Mouse (Mus musculus): ENCODE data around the gene Tmem125. TPM values are rescaled to one million over a fixed set of nuclear protein-coding genes. Genes with fewer than 3 reads are reported as not detected.

The Tmem125 gene
- polyA plus RNA-seq, 1 experiment: not detected

DNA sequence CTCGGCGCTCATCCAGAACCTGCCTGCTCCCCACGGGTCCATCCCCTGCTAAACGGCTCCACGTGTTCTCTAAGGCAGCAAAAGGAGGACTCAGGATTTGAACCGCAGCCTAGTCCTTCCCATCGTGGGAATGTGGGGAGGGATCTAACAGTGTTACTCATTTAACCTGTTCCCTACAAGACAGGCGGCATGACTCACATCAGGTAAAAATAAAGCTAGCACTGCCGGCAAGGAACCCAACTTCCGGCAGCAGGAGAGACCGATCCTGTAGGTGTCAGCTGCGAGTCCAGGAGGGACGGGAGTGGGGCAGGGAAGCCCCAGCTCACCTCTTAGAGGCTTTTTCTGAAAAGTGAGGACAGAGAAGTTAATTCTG, 700 bp downstream of the Tmem125 start:
- H3K79me2 ChIP-seq (ENCODE audit: control insufficient read depth, insufficient read depth): no peaks in the 10 kb centered on the region
- H3K36me3 ChIP-seq (ENCODE audit: control insufficient read depth, insufficient read depth): no peaks in the 10 kb centered on the region
- peaks cover 48% of the 10 kb centered on the region for H3K27me3 ChIP-seq (ENCODE audit: control insufficient read depth, insufficient read depth, insufficient read length)
- H3ac ChIP-seq (ENCODE audit: control insufficient read depth, insufficient read length, low read depth): no peak overlapping the region
- no peaks in the 10 kb centered on the region for H3K79me3 ChIP-seq (ENCODE audit: low read depth)
- TF ChIP-seq CTCF (IDR thresholded peaks at IDR 0.05; ENCODE audit: control insufficient read depth, insufficient read depth, insufficient read length): no peak
- TF ChIP-seq MAX (IDR thresholded peaks at IDR 0.05): no peak
- no peak for TF ChIP-seq USF1 (IDR thresholded peaks at IDR 0.05; ENCODE audit: low read depth)
- TF ChIP-seq CEBPB (IDR thresholded peaks at IDR 0.05; ENCODE audit: low read depth): no peak
- TF ChIP-seq MYOD1 (IDR thresholded peaks at IDR 0.05; ENCODE audit: control insufficient read depth, insufficient read length, low read depth): no peak
- no peak for TF ChIP-seq FOSL1 (IDR thresholded peaks at IDR 0.05; ENCODE audit: insufficient read depth, low read length, poor library complexity, severe bottlenecking)
- TF ChIP-seq MYOG (IDR thresholded peaks at IDR 0.05; ENCODE audit: control insufficient read depth, extremely low read depth, insufficient read length): no peak
- H3K4me3 ChIP-seq (ENCODE audit: insufficient read depth, poor library complexity, severe bottlenecking): no peak overlapping the region

DNA sequence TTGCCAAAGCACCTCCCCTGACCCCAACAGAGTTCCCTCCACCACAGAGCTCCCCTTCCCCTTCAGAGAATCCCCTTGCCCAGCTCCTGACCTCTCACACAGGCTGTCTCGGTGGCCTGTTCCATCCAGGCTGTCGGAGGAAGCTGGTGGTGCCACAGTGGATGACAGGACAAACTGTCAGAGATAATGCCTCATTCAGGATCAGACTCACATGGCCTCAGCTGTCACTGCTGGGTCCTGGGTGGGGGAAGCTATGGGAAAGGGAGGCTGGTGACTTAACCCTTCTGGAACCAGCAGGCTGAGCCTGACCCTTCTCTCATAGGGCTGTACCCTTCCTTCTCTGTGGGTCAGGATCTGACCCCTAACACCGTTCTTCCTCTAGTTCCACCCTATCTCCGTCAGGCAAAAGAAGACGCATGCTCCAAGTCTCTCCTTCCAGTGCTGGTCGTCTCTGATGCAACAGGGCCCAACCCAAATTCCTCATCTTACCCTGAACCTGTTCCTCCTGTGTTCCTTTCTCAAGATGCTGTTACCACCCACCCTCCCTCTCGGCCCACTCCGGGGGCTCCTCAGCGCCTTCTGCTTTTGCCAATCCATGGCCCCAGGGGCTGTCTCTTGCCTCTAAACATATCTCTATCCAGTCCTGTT, 1.2 kb downstream of the Tmem125 start:
- H3K27me3 ChIP-seq (ENCODE audit: control insufficient read depth, insufficient read depth, insufficient read length): peaks cover 53% of the 10 kb centered on the region
- H3K79me3 ChIP-seq (ENCODE audit: low read depth): no peaks in the 10 kb centered on the region
- no peak overlapping the region for H3K4me3 ChIP-seq (ENCODE audit: insufficient read depth, poor library complexity, severe bottlenecking)
- H3K79me2 ChIP-seq (ENCODE audit: control insufficient read depth, insufficient read depth): no peaks in the 10 kb centered on the region
- no peak for TF ChIP-seq MAX (IDR thresholded peaks at IDR 0.05)
- no peak for TF ChIP-seq MYOD1 (IDR thresholded peaks at IDR 0.05; ENCODE audit: control insufficient read depth, insufficient read length, low read depth)
- TF ChIP-seq FOSL1 (IDR thresholded peaks at IDR 0.05; ENCODE audit: insufficient read depth, low read length, poor library complexity, severe bottlenecking): no peak
- no peak for TF ChIP-seq CEBPB (IDR thresholded peaks at IDR 0.05; ENCODE audit: low read depth)
- no peak for TF ChIP-seq CTCF (IDR thresholded peaks at IDR 0.05; ENCODE audit: control insufficient read depth, insufficient read depth, insufficient read length)
- no peak overlapping the region for H3ac ChIP-seq (ENCODE audit: control insufficient read depth, insufficient read length, low read depth)
- H3K36me3 ChIP-seq (ENCODE audit: control insufficient read depth, insufficient read depth): no peaks in the 10 kb centered on the region

DNA sequence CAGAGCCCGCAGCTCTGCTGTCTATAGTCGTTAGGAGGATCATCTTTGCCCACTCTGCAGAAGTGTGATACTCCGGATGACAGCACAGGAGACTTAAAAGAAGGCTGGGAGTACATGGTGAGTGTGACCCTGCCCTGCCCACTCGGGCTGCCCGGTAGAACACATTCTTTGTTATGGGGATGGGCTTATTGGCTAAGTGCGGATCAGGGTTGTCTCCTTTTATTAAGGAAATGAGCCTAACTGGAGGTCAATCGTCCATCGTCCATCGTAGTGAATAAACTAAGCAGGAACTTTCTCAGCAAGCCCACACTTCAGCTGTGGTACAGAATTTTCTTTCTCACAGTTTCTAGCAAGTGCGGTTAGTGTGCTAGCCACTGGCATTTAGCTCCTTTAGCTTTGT, 3.9 kb downstream of the Tmem125 start:
- no peak overlapping the region for H3ac ChIP-seq (ENCODE audit: control insufficient read depth, insufficient read length, low read depth)
- peaks cover 62% of the 10 kb centered on the region for H3K27me3 ChIP-seq (ENCODE audit: control insufficient read depth, insufficient read depth, insufficient read length)
- no peaks in the 10 kb centered on the region for H3K79me2 ChIP-seq (ENCODE audit: control insufficient read depth, insufficient read depth)
- no peak for TF ChIP-seq MYOD1 (IDR thresholded peaks at IDR 0.05; ENCODE audit: control insufficient read depth, insufficient read length, low read depth)
- TF ChIP-seq MAX (IDR thresholded peaks at IDR 0.05): no peak
- H3K79me3 ChIP-seq (ENCODE audit: low read depth): no peaks in the 10 kb centered on the region
- no peak overlapping the region for H3K4me3 ChIP-seq (ENCODE audit: insufficient read depth, poor library complexity, severe bottlenecking)
- no peaks in the 10 kb centered on the region for H3K36me3 ChIP-seq (ENCODE audit: control insufficient read depth, insufficient read depth)

DNA sequence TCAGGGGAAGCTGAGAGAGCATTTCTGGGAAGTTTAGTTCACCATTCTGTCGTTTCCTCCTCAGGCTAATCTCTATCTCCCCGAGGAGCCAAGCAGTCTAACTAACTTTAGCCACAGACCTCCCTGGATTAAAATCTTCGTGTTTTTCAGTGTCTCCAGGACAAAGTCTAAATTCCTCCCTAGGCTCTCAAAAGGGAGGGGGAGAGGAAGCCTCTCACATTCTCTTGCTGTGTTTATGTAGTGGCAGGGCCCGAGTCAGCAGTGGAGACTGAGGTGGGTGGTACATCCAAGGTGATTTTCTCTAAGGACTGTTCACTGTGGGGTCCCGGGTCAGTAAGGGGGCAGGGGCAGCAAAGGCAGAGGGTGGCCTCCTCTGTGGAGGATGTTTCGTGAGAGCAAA, 6.0 kb downstream of the Tmem125 start:
- Histone ChIP-seq H3K79me3 (ENCODE audit: low read depth) (no peaks in the 10 kb centered on the region), H3K79me2 (ENCODE audit: control insufficient read depth, insufficient read depth) (no peaks in the 10 kb centered on the region), H3K36me3 (ENCODE audit: control insufficient read depth, insufficient read depth) (no peaks in the 10 kb centered on the region), H3ac (ENCODE audit: control insufficient read depth, insufficient read length, low read depth) (no peak overlapping the region), H3K4me3 (ENCODE audit: insufficient read depth, poor library complexity, severe bottlenecking) (no peak overlapping the region), H3K27me3 (ENCODE audit: control insufficient read depth, insufficient read depth, insufficient read length) (peaks cover 49% of the 10 kb centered on the region)
- TF ChIP-seq CEBPB (IDR thresholded peaks at IDR 0.05; ENCODE audit: low read depth) (no peak), MYOG (IDR thresholded peaks at IDR 0.05; ENCODE audit: control insufficient read depth, extremely low read depth, insufficient read length) (no peak), FOSL1 (IDR thresholded peaks at IDR 0.05; ENCODE audit: insufficient read depth, low read length, poor library complexity, severe bottlenecking) (no peak), MYOD1 (IDR thresholded peaks at IDR 0.05; ENCODE audit: control insufficient read depth, insufficient read length, low read depth) (no peak), MAX (IDR thresholded peaks at IDR 0.05) (no peak), USF1 (IDR thresholded peaks at IDR 0.05; ENCODE audit: low read depth) (no peak), CTCF (IDR thresholded peaks at IDR 0.05; ENCODE audit: control insufficient read depth, insufficient read depth, insufficient read length) (no peak)

DNA sequence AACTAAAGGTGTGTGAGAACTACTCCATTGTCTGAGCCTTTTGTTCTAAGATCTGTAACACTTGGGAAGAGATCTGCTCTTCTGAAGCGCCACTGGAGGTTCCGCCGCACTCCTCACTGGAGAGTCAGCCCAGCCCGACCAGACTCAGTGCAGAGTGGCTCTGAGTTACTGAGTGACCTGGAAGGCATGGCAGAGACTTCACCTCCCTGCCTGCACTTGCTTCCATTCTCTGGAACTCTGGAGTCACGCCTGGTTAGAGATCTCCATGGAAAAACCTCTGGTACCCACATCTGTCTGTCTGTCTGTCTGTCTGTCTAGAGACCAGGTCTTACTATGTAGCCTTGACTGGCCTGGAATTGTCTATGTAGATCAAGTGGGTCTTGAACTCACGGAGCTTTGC, 8.2 kb downstream of the Tmem125 start:
- Histone ChIP-seq H3K79me2 (ENCODE audit: control insufficient read depth, insufficient read depth) (no peaks in the 10 kb centered on the region), H3K4me3 (ENCODE audit: insufficient read depth, poor library complexity, severe bottlenecking) (no peak overlapping the region), H3K36me3 (ENCODE audit: control insufficient read depth, insufficient read depth) (no peaks in the 10 kb centered on the region), H3ac (ENCODE audit: control insufficient read depth, insufficient read length, low read depth) (no peak overlapping the region), H3K27me3 (ENCODE audit: control insufficient read depth, insufficient read depth, insufficient read length) (peaks cover 34% of the 10 kb centered on the region), H3K79me3 (ENCODE audit: low read depth) (no peaks in the 10 kb centered on the region)
- TF ChIP-seq MAX (IDR thresholded peaks at IDR 0.05) (no peak), MYOD1 (IDR thresholded peaks at IDR 0.05; ENCODE audit: control insufficient read depth, insufficient read length, low read depth) (no peak), FOSL1 (IDR thresholded peaks at IDR 0.05; ENCODE audit: insufficient read depth, low read length, poor library complexity, severe bottlenecking) (no peak), CTCF (IDR thresholded peaks at IDR 0.05; ENCODE audit: control insufficient read depth, insufficient read depth, insufficient read length) (no peak), MYOG (IDR thresholded peaks at IDR 0.05; ENCODE audit: control insufficient read depth, extremely low read depth, insufficient read length) (no peak), CEBPB (IDR thresholded peaks at IDR 0.05; ENCODE audit: low read depth) (no peak), USF1 (IDR thresholded peaks at IDR 0.05; ENCODE audit: low read depth) (no peak)

DNA sequence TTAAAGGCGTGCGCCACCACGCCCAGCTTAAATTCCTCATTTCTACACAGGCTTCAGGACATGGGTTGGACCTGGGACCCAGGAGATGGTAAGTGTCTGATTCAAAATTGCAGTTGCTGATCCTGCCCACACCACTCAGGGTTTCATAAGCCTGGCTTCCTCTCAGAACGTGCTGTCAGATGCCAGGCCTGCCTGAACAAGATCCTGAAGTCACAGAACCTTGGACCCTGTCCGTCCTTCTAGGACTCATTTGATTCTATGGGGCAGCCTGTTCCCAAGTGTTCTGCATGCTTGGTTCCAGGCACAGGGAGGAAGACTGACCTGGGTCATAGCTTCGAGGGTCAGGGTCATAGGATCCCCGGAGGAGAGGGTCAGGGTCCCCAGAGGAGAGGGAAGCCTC, 10.2 kb downstream of the Tmem125 start:
- Histone ChIP-seq H3K36me3 (ENCODE audit: control insufficient read depth, insufficient read depth) (no peaks in the 10 kb centered on the region), H3K27me3 (ENCODE audit: control insufficient read depth, insufficient read depth, insufficient read length) (peaks cover 41% of the 10 kb centered on the region), H3K79me3 (ENCODE audit: low read depth) (no peaks in the 10 kb centered on the region), H3K79me2 (ENCODE audit: control insufficient read depth, insufficient read depth) (no peaks in the 10 kb centered on the region), H3K4me3 (ENCODE audit: insufficient read depth, poor library complexity, severe bottlenecking) (no peak overlapping the region), H3ac (ENCODE audit: control insufficient read depth, insufficient read length, low read depth) (no peak overlapping the region)
- TF ChIP-seq MAX (IDR thresholded peaks at IDR 0.05) (no peak), CTCF (IDR thresholded peaks at IDR 0.05; ENCODE audit: control insufficient read depth, insufficient read depth, insufficient read length) (no peak), MYOD1 (IDR thresholded peaks at IDR 0.05; ENCODE audit: control insufficient read depth, insufficient read length, low read depth) (no peak), CEBPB (IDR thresholded peaks at IDR 0.05; ENCODE audit: low read depth) (no peak), FOSL1 (IDR thresholded peaks at IDR 0.05; ENCODE audit: insufficient read depth, low read length, poor library complexity, severe bottlenecking) (no peak)

Measured in C2C12 (cell line).